Mouse (Mus musculus) myocyte (in vitro differentiated cells): ENCODE measurements around the gene Rims1.

ENCODE experiments used
- CEBPB ChIP-seq: IDR thresholded peaks from 2 replicates; pipeline ENCODE4 v1.6.1; 2011; ENCODE audit warnings: mild to moderate bottlenecking, moderate library complexity; ENCODE audit not compliant: poor library complexity, insufficient read depth, severe bottlenecking
- E2F4 ChIP-seq: IDR thresholded peaks from one replicate; pipeline ENCODE4 v1.6.1; 2011; ENCODE audit warnings: mild to moderate bottlenecking, control low read depth, moderate library complexity; ENCODE audit not compliant: insufficient read depth
- MAX ChIP-seq: IDR thresholded peaks from one replicate; pipeline ENCODE4 v1.6.1; 2011; ENCODE audit warnings: low read depth, mild to moderate bottlenecking, control low read depth
- POLR2A ChIP-seq: IDR thresholded peaks from one replicate; pipeline ENCODE4 v1.6.1; 2011; ENCODE audit warnings: low read depth, mild to moderate bottlenecking, control low read depth, moderate library complexity; ENCODE audit not compliant: insufficient read length
- POLR2AphosphoS2 ChIP-seq: IDR thresholded peaks from one replicate; pipeline ENCODE4 v1.6.1; 2011; ENCODE audit warnings: low read depth, control low read depth; ENCODE audit not compliant: insufficient read length
- SRF ChIP-seq: IDR thresholded peaks from one replicate; pipeline ENCODE4 v1.6.1; 2011; ENCODE audit warnings: low read depth; ENCODE audit not compliant: control insufficient read depth, insufficient read length
- TCF3 ChIP-seq: IDR thresholded peaks from one replicate; pipeline ENCODE4 v1.6.1; 2011; ENCODE audit warnings: low read depth, control low read depth; ENCODE audit not compliant: insufficient read length

DNA sequence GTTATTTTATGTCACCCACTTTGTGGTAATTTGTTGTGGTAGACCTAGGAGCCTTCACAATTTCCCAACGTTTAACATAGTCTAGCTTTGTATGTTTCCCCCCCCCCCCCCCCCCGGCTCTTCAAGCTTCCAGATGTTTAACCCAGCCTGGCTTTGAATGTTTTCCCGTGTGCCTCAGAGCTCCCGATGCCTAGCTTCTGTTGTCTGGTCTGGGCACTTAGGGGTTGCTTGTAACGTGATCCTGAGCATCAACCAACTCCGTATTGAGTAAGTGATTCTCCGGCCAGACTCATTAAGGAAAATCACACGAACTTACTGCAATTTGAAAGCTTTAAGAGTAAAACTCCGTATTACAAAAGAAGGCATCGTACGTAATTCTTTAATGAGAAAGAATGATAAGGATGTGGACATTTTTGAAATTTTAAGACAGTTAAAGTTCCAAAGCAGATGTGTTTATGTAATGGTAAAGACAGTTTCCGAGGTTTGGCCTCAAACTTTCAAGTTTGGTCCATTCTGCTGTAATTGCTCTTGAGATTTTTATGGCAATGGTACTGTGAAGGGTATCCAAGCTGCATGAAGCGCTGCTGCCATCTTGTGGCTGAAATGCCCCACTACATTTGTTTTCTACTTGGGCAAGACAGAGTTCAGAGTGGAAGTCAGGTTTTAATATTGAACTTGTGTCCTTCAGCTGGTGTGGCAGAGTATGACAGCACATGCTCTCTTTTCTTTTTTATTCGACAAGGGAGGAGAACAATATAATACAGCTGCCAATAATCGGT is 537.0 kb downstream of the Rims1 start:
- TF ChIP-seq POLR2A = no peak
- TF ChIP-seq POLR2AphosphoS2 = no peak
- TF ChIP-seq MAX = no peak
- no peak for TF ChIP-seq CEBPB
- no peak for TF ChIP-seq E2F4
- no peak for TF ChIP-seq TCF3
- TF ChIP-seq SRF = no peak
